Mouse (Mus musculus) gastrocnemius, postnatal 14 days (tissue): ENCODE results near the gene Vmn2r3. TPM values are rescaled to one million over a fixed set of nuclear protein-coding genes. Genes with fewer than 3 reads are reported as not detected.
"Not testable (repeated sequence)": the region's sequence is repeated elsewhere in the genome, so short reads cannot be mapped to it uniquely, and the experiment has no call there.

Experiments used
- DNase-seq: peaks from one replicate; pipeline ENCODE4 v3.0.0; 2021; ENCODE audit warnings: mixed read lengths
- intact Hi-C: fragments of 180-260 bp; cut with DNase I; formaldehyde crosslinking; loops from one replicate; pipeline ENCODE4 v1.15.1; 2025; ENCODE audit warnings: low total_unique reads
- long read RNA-seq, 2 experiments: library from polyadenylated mRNA; stranded (forward); transcript quantifications; one replicate each; pipeline ENCODE4 v2.0.0; 2021
- total RNA-seq, 2 experiments: library from RNA; stranded (reverse); gene quantifications; 2 replicates each; pipeline ENCODE4 v1.2.3; 2021

Vmn2r3 gene
- not detected for total RNA-seq
- long read RNA-seq, experiment 1: 0 reads
- long read RNA-seq, experiment 2: 0 reads

GRCm38 (mm10) chr3:64289609-64290008, at the start of gene Vmn2r3:
Vmn2r3 (minus strand) TSS chr3:64289709.
- intact Hi-C loops: no loop called here
- DNase-seq: no peak

- no peak for DNase-seq
- intact Hi-C loops: no loop called here
Measured at GRCm38 (mm10) chr3:64332548-64332947, 43.0 kb upstream of the Vmn2r3 start.

- intact Hi-C loops: no loop called here
- no peak for DNase-seq
Measured at GRCm38 (mm10) chr3:64321824-64322223, 32.3 kb upstream of the Vmn2r3 start.

- intact Hi-C loops: no loop called here
- no peak for DNase-seq
Measured at GRCm38 (mm10) chr3:64306799-64307198, 17.3 kb upstream of the Vmn2r3 start.

GRCm38 (mm10) chr3:64265762-64266112, 23.8 kb downstream of the Vmn2r3 start:
- DNase-seq: no peak
- intact Hi-C loops: no loop called here

GRCm38 (mm10) chr3:64265056-64265761, 24.3 kb downstream of the Vmn2r3 start:
- DNase-seq, intact Hi-C loops: not testable (repeated sequence)

- DNase-seq: no peak
- intact Hi-C loops: no loop called here
Measured at GRCm38 (mm10) chr3:64259582-64259981, 29.9 kb downstream of the Vmn2r3 start.

GRCm38 (mm10) chr3:64251646-64252045, 37.9 kb downstream of the Vmn2r3 start:
- intact Hi-C loops: no loop called here
- no peak for DNase-seq

- DNase-seq, intact Hi-C loops: not testable (repeated sequence)
Measured at GRCm38 (mm10) chr3:64250461-64250860, 39.0 kb downstream of the Vmn2r3 start.

- intact Hi-C loops, DNase-seq: not testable (repeated sequence)
Measured at GRCm38 (mm10) chr3:64235459-64235858, 54.0 kb downstream of the Vmn2r3 start.

GRCm38 (mm10) chr3:64233655-64234054, 55.9 kb downstream of the Vmn2r3 start:
- intact Hi-C loops, DNase-seq: not testable (repeated sequence)

- DNase-seq: no peak
- intact Hi-C loops: no loop called here
Measured at GRCm38 (mm10) chr3:64227243-64227642, 62.3 kb downstream of the Vmn2r3 start.

Other genes with a start within 250 kb of the Vmn2r3 start
- gene Vmn2r1, start 208.2 kb downstream of the Vmn2r3 start, total RNA-seq: under 1 TPM; 0.12 to 0.16 TPM
- not detected for gene Vmn2r2, start 147.8 kb downstream of the Vmn2r3 start, total RNA-seq
- not detected for gene Vmn2r4, start 125.7 kb upstream of the Vmn2r3 start, total RNA-seq
- not detected for gene Vmn2r5, start 220.1 kb upstream of the Vmn2r3 start, total RNA-seq